Mouse (Mus musculus) stomach, adult 2 months (tissue): Measurements from ENCODE around the gene Hacd2. TPM values are rescaled to one million over a fixed set of nuclear protein-coding genes. Genes with fewer than 3 reads are reported as not detected.

ENCODE experiments used
- polyA plus RNA-seq: library from polyadenylated mRNA; depleted of rRNA; stranded (reverse); fragments of >200 nt; gene quantifications from 2 replicates; pipeline ENCODE4 v1.2.3, GENCODE M21; 2012; rRNA removed

The Hacd2 gene
- 4.4 and 7.0 TPM in 2 replicates for polyA plus RNA-seq

GRCm38 (mm10) chr16:35022242-35023137, at the start of gene Hacd2:
TSS of gene Hacd2 (plus strand) at chr16:35022428.

GRCm38 (mm10) chr16:35154641-35155390, 132.6 kb downstream of the Hacd2 start, which contains the start of gene Adcy5:
TSS of gene Adcy5 (plus strand) at chr16:35154877.

Other genes starting within 250 kb of the Hacd2 start
- 14.1 and 15.8 TPM in 2 replicates for gene Adcy5, start 132.4 kb downstream of the Hacd2 start, polyA plus RNA-seq